Mouse (Mus musculus) ES-E14 (cell line): ENCODE results near the gene Slc44a1. TPM values are rescaled to one million over a fixed set of nuclear protein-coding genes. Genes with fewer than 3 reads are reported as not detected.

Experiments used
- DNase-seq: peaks from one replicate; pipeline ENCODE4 v3.0.0-alpha.2; 2013; ENCODE audit warnings: low read depth, low spot score
- H3K27ac ChIP-seq: 2 replicates; pipeline ENCODE4 v1.5.1; 2012; ENCODE audit warnings: low read depth, mild to moderate bottlenecking, low read length, moderate library complexity, mixed read lengths; ENCODE audit not compliant: poor library complexity, insufficient read depth, severe bottlenecking
- H3K36me3 ChIP-seq: 2 replicates; pipeline ENCODE4 v1.6.1; 2012; ENCODE audit warnings: mild to moderate bottlenecking, low read length, moderate library complexity, mixed read lengths; ENCODE audit not compliant: control insufficient read depth, poor library complexity, insufficient read depth, severe bottlenecking
- H3K4me1 ChIP-seq, 2 experiments: fragments of 150-350 bp in 1 of 2; sonication (generic) in 1 of 2; 2 replicates each; pipeline ENCODE4 v1.6.1; 2012; ENCODE audit warnings: low read length in 2 of 2, mild to moderate bottlenecking in 1 of 2, mixed read lengths in 1 of 2; ENCODE audit not compliant: control insufficient read depth in 2 of 2, insufficient read depth in 2 of 2, poor library complexity in 1 of 2
- H3K4me3 ChIP-seq, 2 experiments: fragments of 150-350 bp in 1 of 2; sonication (generic) in 1 of 2; 2 replicates each; pipeline ENCODE4 v1.5.1; 2012; ENCODE audit warnings: low read length in 2 of 2, low read depth in 1 of 2, mild to moderate bottlenecking in 1 of 2, mixed read lengths in 1 of 2; ENCODE audit not compliant: insufficient read depth in 1 of 2, poor library complexity in 1 of 2, severe bottlenecking in 1 of 2
- H3K9ac ChIP-seq: 2 replicates; pipeline ENCODE4 v1.6.1; 2012; ENCODE audit warnings: low read depth, mild to moderate bottlenecking, low read length, mixed read lengths; ENCODE audit not compliant: poor library complexity, insufficient read depth, severe bottlenecking
- H3K9me3 ChIP-seq: fragments of 150-350 bp; sonication (generic); 2 replicates; pipeline ENCODE4 v1.6.1; 2012; ENCODE audit warnings: low read depth, mild to moderate bottlenecking, low read length; ENCODE audit not compliant: control insufficient read depth, insufficient read depth
- CHD2 ChIP-seq: IDR thresholded peaks from 2 replicates; pipeline ENCODE4 v1.6.1; 2014; ENCODE audit warnings: mild to moderate bottlenecking, low read depth, low read length, inconsistent platforms
- HCFC1 ChIP-seq: IDR thresholded peaks from 2 replicates; pipeline ENCODE4 v1.6.1; 2012; ENCODE audit warnings: low read length, inconsistent platforms, borderline replicate concordance; ENCODE audit not compliant: insufficient read depth
- MAFK ChIP-seq: IDR thresholded peaks from 2 replicates; pipeline ENCODE4 v1.6.1; 2014; ENCODE audit warnings: mild to moderate bottlenecking, low read depth, low read length, inconsistent platforms; ENCODE audit not compliant: insufficient read depth
- ZC3H11A ChIP-seq: IDR thresholded peaks from 2 replicates; pipeline ENCODE4 v1.6.1; 2012; ENCODE audit warnings: low read depth, mild to moderate bottlenecking, inconsistent platforms, low read length, borderline replicate concordance
- ZNF384 ChIP-seq: IDR thresholded peaks from 2 replicates; pipeline ENCODE4 v1.6.1; 2012; ENCODE audit warnings: low read depth, low read length, inconsistent platforms
- in situ Hi-C, 2 experiments: fragments of 600-800 bp; cut with MboI; formaldehyde crosslinking; loops; one replicate each; pipeline ENCODE4 v1.15.1; 2025; ENCODE audit warnings: low sequenced_read_pairs in 2 of 2, inconsistent platforms in 1 of 2; ENCODE audit not compliant: unreplicated experiment in 2 of 2
- total RNA-seq: library from RNA; depleted of rRNA; stranded (reverse); fragments of 300-350 nt; gene quantifications from 2 replicates; pipeline ENCODE4 v1.2.3, GENCODE M21; 2012

Gene Slc44a1
- total RNA-seq, 1 experiment: 48.0 TPM

- TF ChIP-seq MAFK (no peak), HCFC1 (no peak), CHD2 (no peak), ZC3H11A (no peak), ZNF384 (no peak)
- no peak overlapping the region for H3K9ac ChIP-seq
- H3K36me3 ChIP-seq: no peaks in the 10 kb centered on the region
- H3K9me3 ChIP-seq: no peaks in the 10 kb centered on the region
- DNase-seq: no peak
- no peaks in the 10 kb centered on the region for H3K4me1 ChIP-seq
- H3K27ac ChIP-seq: no peak overlapping the region
- in situ Hi-C loops: no loop called here
- H3K4me3 ChIP-seq: no peak overlapping the region
Observed at GRCm38 (mm10) chr4:53414031-53414797, 26.0 kb upstream of the Slc44a1 start.

GRCm38 (mm10) chr4:53415873-53416637 is 24.2 kb upstream of the Slc44a1 start:
- Histone ChIP-seq H3K4me1 (no peaks in the 10 kb centered on the region), H3K27ac (no peak overlapping the region), H3K9me3 (no peaks in the 10 kb centered on the region), H3K4me3 (no peak overlapping the region), H3K36me3 (no peaks in the 10 kb centered on the region), H3K9ac (no peak overlapping the region)
- DNase-seq: no peak
- in situ Hi-C loops: no loop called here
- no peak for TF ChIP-seq HCFC1
- TF ChIP-seq CHD2: no peak
- TF ChIP-seq MAFK: no peak
- TF ChIP-seq ZNF384: no peak
- no peak for TF ChIP-seq ZC3H11A

- no peak overlapping the region for H3K9ac ChIP-seq
- no peak for DNase-seq
- TF ChIP-seq HCFC1 (no peak), MAFK (no peak), ZNF384 (no peak), CHD2 (no peak), ZC3H11A (no peak)
- in situ Hi-C loops: no loop called here
- no peak overlapping the region for H3K4me3 ChIP-seq
- no peaks in the 10 kb centered on the region for H3K36me3 ChIP-seq
- no peak overlapping the region for H3K27ac ChIP-seq
- H3K9me3 ChIP-seq: no peaks in the 10 kb centered on the region
- no peaks in the 10 kb centered on the region for H3K4me1 ChIP-seq
Observed at GRCm38 (mm10) chr4:53416928-53417327, 23.3 kb upstream of the Slc44a1 start.

- no peaks in the 10 kb centered on the region for H3K4me1 ChIP-seq
- DNase-seq: no peak
- in situ Hi-C loops: no loop called here
- TF ChIP-seq HCFC1: no peak
- no peak for TF ChIP-seq MAFK
- no peak for TF ChIP-seq ZC3H11A
- TF ChIP-seq ZNF384: no peak
- no peak for TF ChIP-seq CHD2
- no peak overlapping the region for H3K4me3 ChIP-seq
- H3K9ac ChIP-seq: no peak overlapping the region
- no peak overlapping the region for H3K27ac ChIP-seq
- no peaks in the 10 kb centered on the region for H3K9me3 ChIP-seq
- H3K36me3 ChIP-seq: no peaks in the 10 kb centered on the region
Observed at GRCm38 (mm10) chr4:53422799-53423198, 17.4 kb upstream of the Slc44a1 start.
